Mouse (Mus musculus): ENCODE measurements around the gene Gm128. TPM values are rescaled to one million over a fixed set of nuclear protein-coding genes. Genes with fewer than 3 reads are reported as not detected.

Gene Gm128
- total and polyA plus RNA-seq, 3 experiments = 0.08 to 0.18 TPM; not detected in 1

DNA sequence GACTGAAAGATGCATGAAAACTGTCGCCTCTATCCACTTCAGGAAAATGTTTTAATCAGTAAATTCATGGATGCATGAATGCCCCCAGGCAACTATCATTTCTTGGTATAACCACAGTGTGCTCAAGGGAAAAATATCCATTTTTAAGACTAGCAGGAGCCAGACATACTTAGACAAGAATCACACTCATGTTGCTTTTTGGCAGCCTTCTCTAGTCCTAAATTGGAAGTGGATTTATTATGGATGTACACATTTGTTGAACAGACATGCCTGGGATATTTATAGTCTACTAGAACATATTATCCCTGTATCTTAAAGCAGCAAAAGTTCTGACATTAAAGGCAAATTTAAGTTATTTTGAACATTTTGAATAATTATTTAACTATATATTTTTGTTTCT, 23.3 kb upstream of the Gm128 start:
- no peak overlapping the region for H3K9ac ChIP-seq (ENCODE audit: control insufficient read depth, low read depth, low read length, poor library complexity, severe bottlenecking)
- H3K9me3 ChIP-seq (replicated peaks; ENCODE audit: insufficient read depth, low read length) = no peaks in the 10 kb centered on the region
- no peaks in the 10 kb centered on the region for H3K79me2 ChIP-seq (ENCODE audit: control insufficient read depth, insufficient read depth, low read length, poor library complexity)
- no peak overlapping the region for H3K27ac ChIP-seq (ENCODE audit: control insufficient read depth, low read depth, low read length)
- H3K27me3 ChIP-seq (ENCODE audit: control insufficient read depth in 1 of 2, insufficient read depth in 2 of 2, low read length in 2 of 2) = no peaks in the 10 kb centered on the region
- peaks cover 3 to 22% of the 10 kb centered on the region in 2 experiments; a peak in 3 of 4 replicates for H3K36me3 ChIP-seq (ENCODE audit: control insufficient read depth in 1 of 2, insufficient read depth in 2 of 2, low read length in 2 of 2)
- DNase-seq (ENCODE audit: low read depth, low spot score) = no peak
- no peak overlapping the region for H3K4me3 ChIP-seq (ENCODE audit: control insufficient read depth in 1 of 2, insufficient read depth in 1 of 2, low read depth in 2 of 2, low read length in 2 of 2)
- H3K4me1 ChIP-seq (ENCODE audit: control insufficient read depth in 1 of 2, insufficient read depth in 2 of 2, low read length in 2 of 2) = no peaks in the 10 kb centered on the region
- TF ChIP-seq POLR2A (IDR thresholded peaks at IDR 0.05; ENCODE audit: control insufficient read depth in 1 of 2, insufficient read depth in 1 of 2, low read depth in 1 of 2, low read length in 2 of 2, poor library complexity in 1 of 2) (no peak), BHLHE40 (IDR thresholded peaks at IDR 0.05; ENCODE audit: borderline replicate concordance, low read depth, low read length) (no peak), ZC3H11A (IDR thresholded peaks at IDR 0.05; ENCODE audit: low read depth, low read length) (no peak), RAD21 (IDR thresholded peaks at IDR 0.05; ENCODE audit: low read depth, low read length) (no peak), ZNF384 (IDR thresholded peaks at IDR 0.05; ENCODE audit: low read depth, low read length) (no peak), GATA1 (IDR thresholded peaks at IDR 0.05; ENCODE audit: low read depth, low read length) (no peak), EP300 (IDR thresholded peaks at IDR 0.05; ENCODE audit: low read depth in 1 of 2, low read length in 2 of 2) (no peak), RCOR1 (IDR thresholded peaks at IDR 0.05; ENCODE audit: low read depth, low read length) (no peak), NELFE (IDR thresholded peaks at IDR 0.05; ENCODE audit: low read depth, low read length) (no peak), MXI1 (IDR thresholded peaks at IDR 0.05; ENCODE audit: low read depth, low read length) (no peak), POLR2AphosphoS2 (IDR thresholded peaks at IDR 0.05; ENCODE audit: low read length) (no peak), ELF1 (IDR thresholded peaks at IDR 0.05; ENCODE audit: low read depth, low read length) (no peak), CHD2 (IDR thresholded peaks at IDR 0.05; ENCODE audit: low read length) (no peak), MAZ (IDR thresholded peaks at IDR 0.05; ENCODE audit: low read depth, low read length) (no peak), ZMIZ1 (IDR thresholded peaks at IDR 0.05; ENCODE audit: low read depth, low read length) (no peak)

- peak; percentile 87 for DNase-seq (ENCODE audit: low read depth, low spot score)
- Histone ChIP-seq H3K27ac (ENCODE audit: control insufficient read depth, low read depth, low read length) (no peak overlapping the region), H3K4me1 (ENCODE audit: control insufficient read depth in 1 of 2, insufficient read depth in 2 of 2, low read length in 2 of 2) (no peaks in the 10 kb centered on the region), H3K27me3 (ENCODE audit: control insufficient read depth in 1 of 2, insufficient read depth in 2 of 2, low read length in 2 of 2) (no peaks in the 10 kb centered on the region), H3K79me2 (ENCODE audit: control insufficient read depth, insufficient read depth, low read length, poor library complexity) (no peaks in the 10 kb centered on the region), H3K9me3 (replicated peaks; ENCODE audit: insufficient read depth, low read length) (no peaks in the 10 kb centered on the region), H3K36me3 (ENCODE audit: control insufficient read depth in 1 of 2, insufficient read depth in 2 of 2, low read length in 2 of 2) (peaks cover 3 to 24% of the 10 kb centered on the region in 2 experiments; a peak in 3 of 4 replicates), H3K9ac (ENCODE audit: control insufficient read depth, low read depth, low read length, poor library complexity, severe bottlenecking) (no peak overlapping the region), H3K4me3 (ENCODE audit: control insufficient read depth in 1 of 2, insufficient read depth in 1 of 2, low read depth in 2 of 2, low read length in 2 of 2) (no peak overlapping the region)
- peak; percentile 97 for TF ChIP-seq ZC3H11A (IDR thresholded peaks at IDR 0.05; ENCODE audit: low read depth, low read length)
- TF ChIP-seq ZMIZ1 (IDR thresholded peaks at IDR 0.05; ENCODE audit: low read depth, low read length) = no peak
- TF ChIP-seq ZKSCAN1 (IDR thresholded peaks at IDR 0.05; ENCODE audit: low read depth, low read length) = no peak
- no peak for TF ChIP-seq POLR2AphosphoS5 (IDR thresholded peaks at IDR 0.05; ENCODE audit: borderline replicate concordance, low read depth, low read length)
- peak; percentile 53 for TF ChIP-seq ZNF384 (IDR thresholded peaks at IDR 0.05; ENCODE audit: low read depth, low read length)
- TF ChIP-seq MYC (IDR thresholded peaks at IDR 0.05; ENCODE audit: low read depth, low read length) = 0 out of 2 replicates have a peak, but pooled peaks have one; percentile 54
- no peak for TF ChIP-seq MAZ (IDR thresholded peaks at IDR 0.05; ENCODE audit: low read depth, low read length)
- TF ChIP-seq BHLHE40 (IDR thresholded peaks at IDR 0.05; ENCODE audit: borderline replicate concordance, low read depth, low read length) = peak; percentile 80
- no peak for TF ChIP-seq UBTF (IDR thresholded peaks at IDR 0.05; ENCODE audit: borderline replicate concordance, insufficient read depth, low read depth, low read length)
- no peak for TF ChIP-seq KAT2A (conservative IDR thresholded peaks at IDR 0.05; ENCODE audit: low read depth, low read length)
- TF ChIP-seq CTCF (IDR thresholded peaks at IDR 0.05 in 2 of 3, conservative IDR thresholded peaks at IDR 0.05 in 1 of 3; ENCODE audit: control insufficient read depth in 1 of 3, insufficient read depth in 1 of 3, low read depth in 2 of 3, low read length in 3 of 3, poor library complexity in 1 of 3, severe bottlenecking in 1 of 3) = peak in 2 of 3 experiments; percentile 97 to 98
- TF ChIP-seq SIN3A (IDR thresholded peaks at IDR 0.05; ENCODE audit: low read length) = no peak
- peak; percentile 97 for TF ChIP-seq SMC3 (IDR thresholded peaks at IDR 0.05; ENCODE audit: low read depth, low read length)
- peak; percentile 25; the same call in 1 of the 2 replicates for TF ChIP-seq USF1 (IDR thresholded peaks at IDR 0.05; ENCODE audit: low read depth, low read length)
- TF ChIP-seq NELFE (IDR thresholded peaks at IDR 0.05; ENCODE audit: low read depth, low read length) = no peak
- TF ChIP-seq EP300 (IDR thresholded peaks at IDR 0.05; ENCODE audit: low read depth in 1 of 2, low read length in 2 of 2) = 0 out of 4 replicates have a peak, but pooled peaks of 1 of the 2 experiments have one; percentile 25
- TF ChIP-seq MXI1 (IDR thresholded peaks at IDR 0.05; ENCODE audit: low read depth, low read length) = 0 out of 2 replicates have a peak, but pooled peaks have one; percentile 35
Measured at GRCm38 (mm10) chr3:95263089-95263739, 21.8 kb upstream of the Gm128 start.
